Mouse (Mus musculus): ENCODE data around the gene Cdh4.

DNA sequence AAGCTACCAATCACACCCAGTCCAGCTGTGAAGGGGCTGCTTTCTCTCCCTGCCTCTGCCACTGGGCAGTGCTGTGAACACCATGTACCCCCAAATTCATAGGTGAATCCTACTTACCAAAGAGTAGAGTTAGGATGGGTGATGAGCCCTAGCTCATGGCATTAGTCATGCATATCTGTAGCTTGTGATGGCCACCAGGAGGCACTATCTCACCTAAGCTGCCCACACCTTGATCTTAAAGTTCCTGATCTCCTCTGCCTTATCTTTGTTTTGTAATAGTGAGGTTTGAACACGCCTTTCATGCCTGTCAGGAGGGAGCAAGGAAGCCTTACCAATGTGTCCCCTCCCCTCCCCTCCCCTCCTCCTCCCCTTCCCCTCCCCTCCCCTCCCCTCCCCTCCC lies 134.0 kb downstream of the Cdh4 start:
- TF ChIP-seq CTCF (conservative IDR thresholded peaks at IDR 0.05; ENCODE audit: low read length) (peak; percentile 34), NANOG (IDR thresholded peaks at IDR 0.05; ENCODE audit: borderline replicate concordance, low read length) (no peak)

Data from E14TG2a.4 (cell line).